In the genomic region with DNA sequence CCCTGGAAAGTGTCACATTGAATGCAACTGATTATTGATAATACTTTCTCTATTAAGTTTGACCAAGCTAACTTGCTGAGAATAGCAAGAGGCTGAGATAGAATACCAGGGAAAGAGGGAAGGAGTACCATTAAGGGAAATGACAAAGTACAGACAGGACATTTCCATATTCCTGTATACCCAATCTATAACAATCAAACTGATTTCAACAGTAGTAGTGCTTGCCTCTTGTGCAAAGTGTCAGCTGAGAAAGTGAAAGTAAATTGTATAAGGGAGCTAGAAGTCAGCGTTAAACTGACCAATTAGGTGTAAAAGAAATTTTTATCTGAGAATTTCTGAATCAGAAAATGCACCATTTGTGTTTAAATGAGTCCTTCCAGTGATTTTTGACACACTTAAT, we compare ENCODE assay signal across 13 mouse cellular contexts. TPM values are rescaled to one million over a fixed set of nuclear protein-coding genes. Genes with fewer than 3 reads are reported as not detected.
DNase-seq lines count a peak whose midpoint lies in the region; ATAC-seq lines count a peak whose summit lies in the region.
"Had no signal": no experiment of that assay in that cellular context is flagged by ENCODE, and none has a peak within 500 bp of the region (broad histone marks: within the 10 kb centered on the region; RNA-seq: fewer than 3 reads in every experiment).

No protein-coding gene starts in this region.

- H3K27me3 ChIP-seq in heart, embryonic 13.5 days (replicated peaks): no peaks in the 10 kb centered on the region
- no peaks in the 10 kb centered on the region for H3K27me3 ChIP-seq in megakaryocyte, embryonic 14.5 days (replicated peaks)
- H3K27me3 ChIP-seq in liver, embryonic 15.5 days: no peaks in the 10 kb centered on the region

- no peak for DNase-seq in heart, adult 11 months
- no peak for DNase-seq in left cerebral cortex, postnatal 36 days (ENCODE audit: low spot score in 2 of 2)
- DNase-seq in testis, postnatal 14 days (ENCODE audit: low spot score): no peak
- no peak for DNase-seq in right cerebral cortex, postnatal 25 days
- DNase-seq: cerebellum, adult 18-20 months; embryo, embryonic 11 days; heart, postnatal 14 days; kidney, adult 11 months; thymus, postnatal 36 days had no signal

- no peaks in the 10 kb centered on the region for H3K9me3 ChIP-seq in heart, embryonic 13.5 days
- H3K9me3 ChIP-seq in megakaryocyte, embryonic 14.5 days: no peaks in the 10 kb centered on the region
- no peaks in the 10 kb centered on the region for H3K9me3 ChIP-seq in liver, embryonic 15.5 days (replicated peaks)

- H3K27ac ChIP-seq in heart, embryonic 13.5 days (replicated peaks): no peak overlapping the region
- H3K27ac ChIP-seq in liver, embryonic 15.5 days (replicated peaks): no peak overlapping the region

- H3K4me2 ChIP-seq in heart, embryonic 13.5 days: peak overlapping the region; percentile 43
- peak overlapping the region; percentile 58 for H3K4me2 ChIP-seq in liver, embryonic 15.5 days

- no peaks in the 10 kb centered on the region for H3K36me3 ChIP-seq in heart, embryonic 13.5 days
- peaks cover 5% of the 10 kb centered on the region for H3K36me3 ChIP-seq in megakaryocyte, embryonic 14.5 days (replicated peaks; ENCODE audit: low read length)
- no peaks in the 10 kb centered on the region for H3K36me3 ChIP-seq in liver, embryonic 15.5 days (replicated peaks)

- H3K4me1 ChIP-seq in heart, embryonic 13.5 days: peaks cover 8% of the 10 kb centered on the region
- peaks cover 11% of the 10 kb centered on the region; the same call in 1 of the 2 replicates for H3K4me1 ChIP-seq in megakaryocyte, embryonic 14.5 days
- H3K4me1 ChIP-seq in liver, embryonic 15.5 days (replicated peaks): peaks cover 11% of the 10 kb centered on the region

- H3K9ac ChIP-seq in heart, embryonic 13.5 days: no peak overlapping the region
- H3K9ac ChIP-seq in liver, embryonic 15.5 days: no peak overlapping the region

- 69% methylated on average over 1 of the region's 1 CpGs for WGBS in heart, embryonic 13.5 days
- 28% methylated on average over 1 of the region's 1 CpGs for WGBS in liver, embryonic 15.5 days (ENCODE audit: insufficient replicate concordance)

- intact Hi-C loops in left cerebral cortex, postnatal 36 days (cut with DNase I): no loop called here

- ATAC-seq in heart, embryonic 13.5 days (ENCODE audit: extremely low read depth, insufficient number of reproducible peaks, low FRiP score, low TSS enrichment): no peak
- ATAC-seq in megakaryocyte, adult 5-6 weeks (ENCODE audit: poor library complexity, severe bottlenecking): no peak
- ATAC-seq in liver, embryonic 15.5 days (ENCODE audit: insufficient read depth): no peak

- no peak overlapping the region for H3K4me3 ChIP-seq in heart, embryonic 13.5 days
- H3K4me3 ChIP-seq in megakaryocyte, embryonic 14.5 days (replicated peaks): peak overlapping the region; percentile 99
- peak overlapping the region; percentile 30 for H3K4me3 ChIP-seq in liver, embryonic 15.5 days (replicated peaks)

RNA-seq across cellular contexts. Expression of gene Rasa1, which starts 1.7 kb away (rescaled TPM):
- 34.5 and 34.7 TPM in 2 replicates for polyA plus RNA-seq in heart, embryonic 13.5 days (2015; fragmentation: Nextera tagmentation; extraction: Ambion mirVana)
- polyA plus RNA-seq in megakaryocyte, embryonic 14.5 days (2012; ENCODE audit: insufficient read depth, low replicate concordance): 1.8 and 2.4 TPM in 2 replicates
- total RNA-seq in megakaryocyte, adult 5-6 weeks (2015): 67.5 and 93.6 TPM in 2 replicates
- total RNA-seq in megakaryocyte, adult 5-6 weeks (2017): 58.4 and 92.6 TPM in 2 replicates
- 10.9 and 12.1 TPM in 2 replicates for polyA plus RNA-seq in liver, embryonic 15.5 days (2015; fragmentation: Nextera tagmentation; extraction: Ambion mirVana)
- 10 to 100 TPM; 43.9 to 61.3 TPM for total RNA-seq in left cerebral cortex, postnatal 36 days (2021)
